Mouse (Mus musculus): Measurements from ENCODE around the gene Dennd4b. TPM values are rescaled to one million over a fixed set of nuclear protein-coding genes. Genes with fewer than 3 reads are reported as not detected.

Gene Dennd4b
- polyA plus RNA-seq, 1 experiment, result 6.6 TPM

DNA sequence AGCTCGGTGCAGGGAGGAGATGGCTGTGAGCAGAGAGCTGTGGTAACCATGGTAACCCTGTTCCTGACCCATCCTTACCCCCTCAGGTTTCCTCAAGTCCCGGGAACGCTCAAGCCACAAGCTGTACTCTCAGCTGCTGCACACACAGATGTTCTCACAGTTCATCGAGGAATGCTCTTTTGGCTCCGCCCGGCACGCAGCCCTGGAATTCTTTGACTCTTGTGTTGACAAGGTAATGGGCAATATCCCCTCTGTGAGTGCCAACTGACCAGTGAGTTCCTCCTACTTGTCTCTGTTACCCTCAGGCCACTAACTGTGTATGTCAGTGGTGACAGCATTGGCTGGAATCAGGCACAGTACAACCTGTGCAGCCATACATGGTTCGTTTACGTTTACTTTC lies 7.2 kb downstream of the Dennd4b start:
- Histone ChIP-seq H3K79me2 (ENCODE audit: control insufficient read depth, insufficient read depth) (no peaks in the 10 kb centered on the region), H3K27me3 (ENCODE audit: control insufficient read depth, insufficient read depth, insufficient read length) (no peaks in the 10 kb centered on the region), H3K4me3 (no peak overlapping the region), H3K4me2 (ENCODE audit: low read depth) (no peak overlapping the region), H3K36me3 (ENCODE audit: control insufficient read depth, insufficient read depth) (no peaks in the 10 kb centered on the region), H3ac (ENCODE audit: control insufficient read depth, insufficient read length) (no peak overlapping the region)
- no peak for TF ChIP-seq SRF (IDR thresholded peaks at IDR 0.05; ENCODE audit: control insufficient read depth, insufficient read length, low read depth)
- no peak for TF ChIP-seq MYOD1 (IDR thresholded peaks at IDR 0.05; ENCODE audit: control insufficient read depth in 1 of 3, insufficient read length in 2 of 3, low read depth in 2 of 3)

GRCm38 (mm10) chr3:90273855-90274254 lies 8.9 kb downstream of the Dennd4b start:
- Histone ChIP-seq H3K36me3 (ENCODE audit: control insufficient read depth, insufficient read depth) (no peaks in the 10 kb centered on the region), H3K4me2 (ENCODE audit: low read depth) (no peak overlapping the region), H3K79me2 (ENCODE audit: control insufficient read depth, insufficient read depth) (no peaks in the 10 kb centered on the region), H3K4me3 (no peak overlapping the region), H3K27me3 (ENCODE audit: control insufficient read depth, insufficient read depth, insufficient read length) (no peaks in the 10 kb centered on the region), H3ac (ENCODE audit: control insufficient read depth, insufficient read length) (no peak overlapping the region)
- TF ChIP-seq CEBPB (IDR thresholded peaks at IDR 0.05; ENCODE audit: insufficient read depth, poor library complexity, severe bottlenecking), result no peak
- no peak for TF ChIP-seq MYOD1 (IDR thresholded peaks at IDR 0.05; ENCODE audit: control insufficient read depth in 1 of 3, insufficient read length in 2 of 3, low read depth in 2 of 3)

DNA sequence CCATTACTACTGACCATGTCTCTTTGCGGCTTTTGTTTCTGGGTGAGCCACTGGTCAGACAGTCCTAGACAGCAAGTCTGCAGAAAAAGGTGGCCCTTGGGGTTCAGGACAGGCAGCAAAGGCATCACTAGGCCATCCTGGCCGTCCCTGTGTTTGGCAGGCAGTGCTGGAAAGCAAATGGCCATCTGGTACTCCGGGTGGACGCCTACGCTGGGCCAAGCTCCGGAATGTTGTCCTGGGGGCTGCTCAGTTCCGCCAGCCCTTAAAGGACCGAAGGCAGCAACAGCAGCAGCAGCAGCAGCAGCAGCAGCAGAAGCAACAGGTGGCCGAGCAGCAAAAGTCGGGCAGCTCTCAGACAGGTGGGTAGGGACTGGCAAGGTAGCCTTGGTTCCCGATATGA lies 10.3 kb downstream of the Dennd4b start:
- no peaks in the 10 kb centered on the region for H3K36me3 ChIP-seq (ENCODE audit: control insufficient read depth, insufficient read depth)
- no peaks in the 10 kb centered on the region for H3K27me3 ChIP-seq (ENCODE audit: control insufficient read depth, insufficient read depth, insufficient read length)
- TF ChIP-seq SRF (IDR thresholded peaks at IDR 0.05; ENCODE audit: control insufficient read depth, insufficient read length, low read depth) (no peak), REST (IDR thresholded peaks at IDR 0.05; ENCODE audit: insufficient read depth, insufficient read length) (no peak), POLR2AphosphoS2 (IDR thresholded peaks at IDR 0.05; ENCODE audit: insufficient read length, low read depth) (no peak), TCF12 (IDR thresholded peaks at IDR 0.05; ENCODE audit: insufficient read depth, poor library complexity, severe bottlenecking) (no peak)
- H3K4me3 ChIP-seq, result no peak overlapping the region
- H3K79me2 ChIP-seq (ENCODE audit: control insufficient read depth, insufficient read depth), result no peaks in the 10 kb centered on the region
- H3K4me2 ChIP-seq (ENCODE audit: low read depth), result no peak overlapping the region
- no peak overlapping the region for H3ac ChIP-seq (ENCODE audit: control insufficient read depth, insufficient read length)

DNA sequence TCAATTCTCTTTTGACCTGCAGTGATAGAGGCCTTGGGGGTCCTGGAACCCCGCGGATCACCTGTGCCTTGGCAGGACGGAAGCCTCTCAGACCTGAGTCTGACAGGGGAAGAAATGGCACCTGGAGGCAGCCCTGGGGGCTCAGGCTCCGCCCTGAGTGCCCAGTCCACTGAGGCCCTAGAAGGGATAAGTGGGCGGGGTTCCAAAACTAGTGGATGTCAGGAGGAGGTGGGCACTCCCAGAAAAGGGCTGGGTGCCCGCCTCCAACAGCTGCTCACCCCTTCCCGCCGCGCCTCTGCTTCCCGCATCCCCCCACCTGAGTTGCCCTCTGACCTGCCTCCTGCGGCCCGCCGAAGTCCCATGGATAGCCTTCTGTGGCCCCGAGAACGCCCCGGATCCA lies 11.9 kb downstream of the Dennd4b start:
- TF ChIP-seq MYOD1 (IDR thresholded peaks at IDR 0.05; ENCODE audit: control insufficient read depth in 1 of 3, insufficient read length in 2 of 3, low read depth in 2 of 3), result no peak
- Histone ChIP-seq H3ac (ENCODE audit: control insufficient read depth, insufficient read length) (no peak overlapping the region), H3K36me3 (ENCODE audit: control insufficient read depth, insufficient read depth) (no peaks in the 10 kb centered on the region), H3K4me3 (no peak overlapping the region), H3K27me3 (ENCODE audit: control insufficient read depth, insufficient read depth, insufficient read length) (no peaks in the 10 kb centered on the region), H3K4me2 (ENCODE audit: low read depth) (no peak overlapping the region), H3K79me2 (ENCODE audit: control insufficient read depth, insufficient read depth) (no peaks in the 10 kb centered on the region)

GRCm38 (mm10) chr3:90277793-90278192 lies 12.8 kb downstream of the Dennd4b start:
- Histone ChIP-seq H3K79me2 (ENCODE audit: control insufficient read depth, insufficient read depth) (no peaks in the 10 kb centered on the region), H3K4me3 (no peak overlapping the region), H3K36me3 (ENCODE audit: control insufficient read depth, insufficient read depth) (no peaks in the 10 kb centered on the region), H3K4me2 (ENCODE audit: low read depth) (no peak overlapping the region), H3K27me3 (ENCODE audit: control insufficient read depth, insufficient read depth, insufficient read length) (no peaks in the 10 kb centered on the region), H3ac (ENCODE audit: control insufficient read depth, insufficient read length) (no peak overlapping the region)
- TF ChIP-seq TCF12 (IDR thresholded peaks at IDR 0.05; ENCODE audit: insufficient read depth, poor library complexity, severe bottlenecking) (no peak), TCF3 (IDR thresholded peaks at IDR 0.05; ENCODE audit: insufficient read length, low read depth) (no peak), MAX (IDR thresholded peaks at IDR 0.05; ENCODE audit: low read depth) (no peak), USF1 (IDR thresholded peaks at IDR 0.05; ENCODE audit: low read depth) (no peak), MYOG (IDR thresholded peaks at IDR 0.05; ENCODE audit: control insufficient read depth in 1 of 3, insufficient read depth in 1 of 3, insufficient read length in 2 of 3, low read depth in 2 of 3) (no peak), MYOD1 (IDR thresholded peaks at IDR 0.05; ENCODE audit: control insufficient read depth in 1 of 3, insufficient read length in 2 of 3, low read depth in 2 of 3) (no peak), POLR2A (IDR thresholded peaks at IDR 0.05; ENCODE audit: insufficient read length, low read depth) (no peak), POLR2AphosphoS2 (IDR thresholded peaks at IDR 0.05; ENCODE audit: insufficient read length, low read depth) (no peak), E2F4 (IDR thresholded peaks at IDR 0.05; ENCODE audit: insufficient read depth) (no peak), REST (IDR thresholded peaks at IDR 0.05; ENCODE audit: insufficient read depth, insufficient read length) (no peak), SRF (IDR thresholded peaks at IDR 0.05; ENCODE audit: control insufficient read depth, insufficient read length, low read depth) (no peak), CEBPB (IDR thresholded peaks at IDR 0.05; ENCODE audit: insufficient read depth, poor library complexity, severe bottlenecking) (no peak)

DNA sequence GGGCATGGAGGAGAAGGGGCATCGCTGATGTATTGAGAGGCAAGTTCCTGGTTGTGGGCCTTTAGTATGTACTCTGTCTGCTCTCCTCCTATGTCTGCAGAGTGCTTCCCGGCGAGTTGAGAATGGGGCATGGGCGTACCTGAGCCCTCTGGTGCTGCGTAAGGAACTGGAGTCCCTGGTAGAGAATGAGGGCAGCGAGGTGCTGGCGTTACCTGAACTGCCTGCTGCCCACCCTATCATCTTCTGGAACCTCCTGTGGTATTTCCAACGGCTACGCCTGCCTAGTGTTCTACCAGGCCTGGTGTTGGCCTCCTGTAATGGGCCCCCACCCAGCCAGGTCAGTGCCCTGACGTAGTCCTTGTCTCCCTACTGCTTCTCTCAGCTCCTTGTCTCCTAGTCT lies 13.2 kb downstream of the Dennd4b start:
- H3K27me3 ChIP-seq (ENCODE audit: control insufficient read depth, insufficient read depth, insufficient read length), result no peaks in the 10 kb centered on the region
- no peak overlapping the region for H3ac ChIP-seq (ENCODE audit: control insufficient read depth, insufficient read length)
- H3K36me3 ChIP-seq (ENCODE audit: control insufficient read depth, insufficient read depth), result no peaks in the 10 kb centered on the region
- H3K4me2 ChIP-seq (ENCODE audit: low read depth), result no peak overlapping the region
- H3K4me3 ChIP-seq, result no peak overlapping the region
- TF ChIP-seq POLR2AphosphoS2 (IDR thresholded peaks at IDR 0.05; ENCODE audit: insufficient read length, low read depth), result no peak
- TF ChIP-seq TCF12 (IDR thresholded peaks at IDR 0.05; ENCODE audit: insufficient read depth, poor library complexity, severe bottlenecking), result no peak
- no peak for TF ChIP-seq E2F4 (IDR thresholded peaks at IDR 0.05; ENCODE audit: insufficient read depth)
- no peak for TF ChIP-seq CEBPB (IDR thresholded peaks at IDR 0.05; ENCODE audit: insufficient read depth, poor library complexity, severe bottlenecking)
- TF ChIP-seq TCF3 (IDR thresholded peaks at IDR 0.05; ENCODE audit: insufficient read length, low read depth), result no peak
- no peak for TF ChIP-seq SRF (IDR thresholded peaks at IDR 0.05; ENCODE audit: control insufficient read depth, insufficient read length, low read depth)
- no peak for TF ChIP-seq MAX (IDR thresholded peaks at IDR 0.05; ENCODE audit: low read depth)
- no peak for TF ChIP-seq MYOG (IDR thresholded peaks at IDR 0.05; ENCODE audit: control insufficient read depth in 1 of 3, insufficient read depth in 1 of 3, insufficient read length in 2 of 3, low read depth in 2 of 3)
- TF ChIP-seq MYOD1 (IDR thresholded peaks at IDR 0.05; ENCODE audit: control insufficient read depth in 1 of 3, insufficient read length in 2 of 3, low read depth in 2 of 3), result no peak
- TF ChIP-seq USF1 (IDR thresholded peaks at IDR 0.05; ENCODE audit: low read depth), result no peak
- no peak for TF ChIP-seq POLR2A (IDR thresholded peaks at IDR 0.05; ENCODE audit: insufficient read length, low read depth)
- no peak for TF ChIP-seq REST (IDR thresholded peaks at IDR 0.05; ENCODE audit: insufficient read depth, insufficient read length)
- H3K79me2 ChIP-seq (ENCODE audit: control insufficient read depth, insufficient read depth), result no peaks in the 10 kb centered on the region

All from myocyte (in vitro differentiated cells).